Mouse (Mus musculus) ovary, postnatal 14 days (tissue): Measurements from ENCODE around the gene Runx1.

Experiments used
- DNase-seq: peaks from one replicate; pipeline ENCODE4 v3.0.0; 2022; ENCODE audit warnings: low spot score

Runx1 gene

GRCm38 (mm10) chr16:92825204-92825843 lies 625 bp downstream of the Runx1 start:
- DNase-seq, result no peak

- no peak for DNase-seq
These were observed 1.2 kb downstream of the Runx1 start for GRCm38 (mm10) chr16:92824723-92825203.

DNA sequence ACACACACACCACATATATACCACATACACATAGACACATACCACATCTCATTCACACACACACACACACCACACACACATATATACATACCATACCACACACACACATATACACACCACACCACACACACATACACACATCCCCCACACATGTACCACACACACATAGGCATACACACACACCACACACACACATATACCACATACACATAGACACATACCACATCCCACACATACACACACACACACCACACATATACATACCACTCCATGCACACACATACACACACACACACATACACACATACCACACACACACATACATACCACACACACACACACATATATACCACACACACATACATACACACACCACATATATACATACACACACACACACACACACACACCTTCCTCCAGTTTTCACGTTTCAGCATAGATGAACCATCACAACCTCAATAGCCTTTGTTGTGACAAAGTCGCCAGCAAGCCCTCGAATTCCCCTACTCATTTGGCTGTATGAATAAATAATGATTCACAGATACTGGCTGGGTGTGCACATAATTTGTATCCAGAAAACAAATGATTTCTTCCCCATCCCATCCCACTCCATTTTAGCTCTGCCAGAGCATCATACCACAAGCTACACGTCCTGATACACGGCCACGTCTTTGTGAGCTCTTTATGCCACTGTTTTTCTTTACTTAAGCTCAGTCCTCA lies 1.8 kb downstream of the Runx1 start:
- DNase-seq, result no peak

- no peak for DNase-seq
These were observed 2.5 kb downstream of the Runx1 start for GRCm38 (mm10) chr16:92823381-92823862.

GRCm38 (mm10) chr16:92822676-92823075 lies 3.3 kb downstream of the Runx1 start:
- no peak for DNase-seq

DNA sequence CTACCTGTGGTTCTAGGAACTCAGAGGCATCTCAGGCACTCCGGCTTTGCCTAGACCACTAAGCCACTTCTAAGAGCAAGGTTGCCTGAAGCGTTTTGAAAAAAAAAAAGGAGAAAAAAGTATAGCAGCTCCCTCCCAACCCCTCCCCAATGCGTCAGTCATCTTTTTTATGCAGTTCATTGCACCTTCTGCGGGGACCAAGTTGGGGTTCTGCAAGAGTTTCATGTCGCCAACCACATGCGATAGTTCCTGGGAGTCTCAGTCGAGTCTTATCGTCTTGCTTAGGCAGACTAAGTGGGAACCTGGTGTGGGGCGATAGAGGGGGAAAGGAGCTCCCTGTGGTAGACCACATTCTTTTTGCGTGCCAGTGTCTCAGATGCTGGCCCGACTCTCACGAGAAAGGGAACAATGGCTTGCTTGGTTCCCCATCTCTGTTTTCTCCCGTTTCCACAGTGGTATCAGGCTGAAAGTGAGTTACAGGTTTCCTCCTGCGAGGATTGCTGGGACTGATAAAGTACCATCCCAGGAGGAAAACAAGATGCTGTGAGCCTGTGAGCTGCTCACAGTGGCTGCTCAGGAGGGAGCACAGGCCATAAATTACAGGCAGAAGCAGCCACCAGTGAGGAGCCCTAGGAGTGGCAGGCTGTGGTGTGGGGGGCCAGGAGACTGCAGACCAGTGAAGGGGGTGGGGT lies 3.9 kb downstream of the Runx1 start:
- no peak for DNase-seq

DNA sequence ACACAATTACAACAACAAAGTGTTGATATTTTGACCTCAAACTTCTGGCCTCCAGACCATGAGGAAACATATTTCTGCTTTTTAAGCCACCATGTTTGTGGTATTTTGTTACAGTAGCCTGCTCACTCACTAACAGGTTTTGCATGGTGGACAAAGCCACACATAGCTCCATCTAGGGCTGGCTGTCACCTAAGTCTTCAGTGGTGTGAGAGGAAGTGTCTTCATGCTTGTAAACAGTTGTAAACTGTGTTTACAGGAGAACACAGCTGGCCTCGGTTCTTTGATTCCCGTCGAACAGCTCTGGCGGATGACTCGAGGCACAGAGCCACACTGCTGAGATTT lies 4.4 kb downstream of the Runx1 start:
- no peak for DNase-seq

DNA sequence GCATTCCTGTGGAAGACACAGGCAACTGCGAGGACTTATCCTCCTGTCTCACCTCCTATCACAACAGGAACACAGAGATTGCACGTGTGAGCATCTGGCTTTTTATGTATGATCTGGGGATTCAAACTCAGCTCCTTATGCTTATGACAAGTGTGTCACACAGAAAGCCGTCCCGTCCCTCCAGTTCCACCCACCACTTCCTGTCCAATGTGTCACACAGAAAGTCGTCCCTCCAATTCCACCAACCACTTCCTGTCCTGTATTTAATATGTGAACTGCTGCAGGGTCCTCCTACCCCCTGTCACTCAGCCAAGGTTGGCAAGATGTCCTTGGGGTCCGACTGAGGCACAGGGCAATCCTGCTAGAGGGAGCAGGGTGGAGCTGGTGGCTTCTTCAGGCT lies 5.5 kb downstream of the Runx1 start:
- no peak for DNase-seq

DNA sequence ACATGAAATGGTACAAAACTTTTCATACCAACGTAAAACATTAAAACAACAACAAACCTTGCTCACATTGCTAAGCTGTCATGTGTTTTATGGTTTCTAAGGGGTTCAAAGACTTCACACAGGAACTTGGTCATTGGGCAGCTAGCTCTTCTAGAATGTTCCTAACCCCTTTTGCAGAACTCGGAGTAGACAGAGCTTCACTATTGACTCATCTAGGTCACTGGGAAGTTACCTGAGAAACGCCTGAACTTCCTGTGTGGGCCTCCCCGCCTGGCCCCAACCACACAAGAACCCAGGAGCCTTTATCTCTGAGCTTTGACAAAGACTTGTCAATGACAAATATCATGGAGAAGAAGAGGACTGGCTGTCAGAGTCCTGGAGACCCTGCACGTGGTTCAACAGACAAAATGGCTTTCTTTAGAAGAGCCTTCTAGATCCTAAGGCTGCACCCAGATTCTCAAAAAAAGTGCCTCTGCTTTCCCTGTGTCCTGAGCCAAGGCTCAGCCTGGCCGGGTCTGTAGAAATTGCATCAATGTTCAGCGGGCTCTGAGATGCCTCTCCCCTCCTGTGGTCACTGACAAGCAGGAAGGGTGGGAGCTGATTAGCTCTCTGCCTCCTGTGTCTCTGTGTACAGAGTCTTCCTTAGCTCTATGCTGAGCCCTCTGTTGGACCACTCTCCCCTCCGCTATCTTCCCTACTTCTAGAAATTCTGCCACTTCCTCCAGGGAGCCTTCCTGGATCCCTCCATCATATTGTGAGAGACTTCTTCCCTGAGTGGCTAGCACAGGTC lies 7.3 kb downstream of the Runx1 start:
- no peak for DNase-seq

GRCm38 (mm10) chr16:92816092-92816491 lies 9.9 kb downstream of the Runx1 start:
- DNase-seq, result no peak

GRCm38 (mm10) chr16:92815195-92815527 lies 10.8 kb downstream of the Runx1 start:
- DNase-seq, result no peak

DNA sequence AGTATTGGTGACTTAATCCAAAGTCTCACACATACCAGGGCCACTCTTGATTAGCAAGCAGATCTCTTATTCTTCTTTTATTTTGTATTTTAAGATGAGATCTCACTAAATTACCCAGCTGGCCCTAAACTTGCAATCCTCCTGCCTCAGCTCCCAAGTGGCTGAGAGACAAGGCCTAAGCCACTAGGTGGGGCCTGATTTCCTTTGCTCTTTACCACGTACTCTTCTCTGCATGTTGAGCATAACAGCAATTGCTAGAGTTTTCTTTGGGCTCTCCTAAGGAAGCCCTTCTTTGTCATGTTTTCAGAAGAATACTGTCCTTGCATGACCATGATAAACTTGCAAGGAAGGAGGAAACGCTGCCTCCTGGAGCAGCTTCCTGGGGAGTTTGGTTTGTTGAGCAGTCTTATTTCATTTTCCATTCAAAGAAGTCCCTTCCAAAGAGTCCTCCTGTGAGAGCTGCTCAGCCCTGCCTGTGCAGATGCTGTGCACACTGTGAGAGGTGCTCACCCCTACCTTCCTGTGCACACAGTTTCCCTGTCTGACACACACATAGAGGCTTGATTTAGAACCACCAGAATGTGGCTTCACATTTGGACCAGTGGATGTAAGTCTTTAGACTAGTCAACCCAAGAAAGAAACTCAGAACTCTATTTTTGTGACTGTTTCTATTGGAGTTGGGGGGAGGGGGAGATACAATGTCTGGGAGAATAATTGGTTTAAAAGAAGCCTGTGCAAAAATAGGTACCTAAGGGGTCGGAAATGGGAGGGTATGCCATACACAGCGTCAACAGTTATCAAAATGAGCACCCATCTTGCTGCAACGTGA lies 11.4 kb downstream of the Runx1 start:
- no peak for DNase-seq

GRCm38 (mm10) chr16:92812405-92812804 lies 13.5 kb downstream of the Runx1 start:
- DNase-seq, result no peak

GRCm38 (mm10) chr16:92810568-92811240 lies 15.2 kb downstream of the Runx1 start:
- no peak for DNase-seq

GRCm38 (mm10) chr16:92807772-92808171 lies 18.2 kb downstream of the Runx1 start:
- DNase-seq, result no peak

- DNase-seq, result no peak
These were observed 22.8 kb downstream of the Runx1 start for GRCm38 (mm10) chr16:92803076-92803580.

DNA sequence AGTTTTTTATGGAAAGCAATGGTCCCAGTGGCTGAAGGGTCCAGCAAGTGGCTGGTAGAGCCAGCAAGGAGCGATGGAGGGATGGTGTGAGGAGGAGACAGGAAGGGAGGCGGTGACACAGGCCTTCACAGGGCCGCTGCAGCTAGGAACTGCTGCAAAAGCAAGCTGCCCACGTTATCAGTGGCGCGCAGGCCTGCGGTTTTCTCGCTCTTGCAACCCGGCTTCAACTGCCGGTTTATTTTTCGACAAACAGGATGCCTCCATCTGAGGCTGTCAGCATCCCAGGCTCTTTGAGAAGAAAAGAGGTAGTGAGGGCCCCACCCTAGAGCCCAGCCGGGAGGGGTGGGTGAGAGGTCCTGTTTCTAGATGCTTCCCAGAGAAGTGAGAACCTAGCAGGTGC lies 24.4 kb downstream of the Runx1 start:
- no peak for DNase-seq

DNA sequence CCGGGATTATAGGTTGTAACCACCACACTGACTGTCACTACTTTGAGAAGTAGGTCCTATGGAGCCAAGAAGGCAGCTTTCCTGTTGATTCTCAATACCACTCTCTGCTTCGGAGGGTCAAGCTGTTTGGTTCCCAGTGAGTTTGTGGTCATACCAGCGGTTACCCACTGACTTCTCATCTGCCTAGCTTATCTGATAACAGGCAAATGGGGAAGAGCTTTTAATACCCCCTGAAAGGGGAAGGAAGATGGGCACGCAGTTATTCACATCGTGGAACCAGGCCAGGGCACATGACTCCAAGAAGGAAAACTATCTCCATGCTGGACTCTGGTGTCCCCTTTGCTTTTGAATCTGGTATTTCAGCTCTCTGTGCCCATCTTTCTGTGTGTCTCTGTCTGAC lies 25.1 kb downstream of the Runx1 start:
- no peak for DNase-seq

- DNase-seq, result no peak
These were observed 26.0 kb downstream of the Runx1 start for GRCm38 (mm10) chr16:92799940-92800339.

- DNase-seq, result no peak
These were observed 31.8 kb downstream of the Runx1 start for GRCm38 (mm10) chr16:92794197-92794596.

GRCm38 (mm10) chr16:92793741-92794140 lies 32.2 kb downstream of the Runx1 start:
- no peak for DNase-seq
